Comparison of ENCODE assay signal across 8 mouse cellular contexts in genomic region chr9:70503015-70503603, GRCm38 (mm10). TPM values are rescaled to one million over a fixed set of nuclear protein-coding genes. Genes with fewer than 3 reads are reported as not detected.
A peak's percentile ranks its signal among the peaks of the same experiment; 100 is the strongest.
DNase-seq lines count a peak whose midpoint lies in the region; ATAC-seq and TF ChIP-seq lines count a peak whose summit lies in the region.

No protein-coding gene starts in this region.

- DNase-seq in 416B (ENCODE audit: low read depth) = peak; percentile 60
- peak; percentile 27 for DNase-seq in T-cell, adult 2 months (ENCODE audit: low spot score)
- peak; percentile 24 for DNase-seq in embryo, embryonic 11.5 days (ENCODE audit: low read depth, low spot score)
- peak; percentile 71 to 76 for DNase-seq in heart, adult 18-20 months
- peak; percentile 63 for DNase-seq in kidney, adult 2 months
- peak; percentile 54 to 63 for DNase-seq in lung, adult 18-20 months
- no peak for DNase-seq in neural tube, embryonic 11.5 days (ENCODE audit: low spot score)
- DNase-seq in thymus, postnatal 10 days (ENCODE audit: low spot score in 2 of 2) = peak; percentile 53 to 54

- H3K36me3 ChIP-seq in kidney, adult 2 months (ENCODE audit: control insufficient read depth, insufficient read depth, low read length) = no peaks in the 10 kb centered on the region
- no peaks in the 10 kb centered on the region for H3K36me3 ChIP-seq in neural tube, embryonic 11.5 days (ENCODE audit: control insufficient read depth, insufficient read depth, low read length)

- peak overlapping the region; percentile 98 for H3K27ac ChIP-seq in kidney, adult 2 months (ENCODE audit: insufficient read depth, low read depth, low read length)
- peak overlapping the region; percentile 98 for H3K27ac ChIP-seq in neural tube, embryonic 11.5 days (ENCODE audit: low read depth, low read length)

- H3K27me3 ChIP-seq in kidney, adult 2 months (replicated peaks; ENCODE audit: control insufficient read depth, insufficient read depth, low read length) = no peaks in the 10 kb centered on the region
- no peaks in the 10 kb centered on the region for H3K27me3 ChIP-seq in neural tube, embryonic 11.5 days (ENCODE audit: control insufficient read depth, insufficient read depth, low read length)

- peak overlapping the region; percentile 97 for H3K4me3 ChIP-seq in kidney, adult 2 months (ENCODE audit: insufficient read depth, low read depth, low read length)
- H3K4me3 ChIP-seq in neural tube, embryonic 11.5 days (ENCODE audit: low read depth, low read length) = peak overlapping the region; percentile 81

- no peak for TF ChIP-seq CTCF in kidney, adult 2 months (conservative IDR thresholded peaks at IDR 0.05; ENCODE audit: insufficient read depth, insufficient read length, low read depth, low read length)

- no peaks in the 10 kb centered on the region for H3K9me3 ChIP-seq in neural tube, embryonic 11.5 days (ENCODE audit: control insufficient read depth, low read length)

- no peak for TF ChIP-seq POLR2A in kidney, adult 2 months (IDR thresholded peaks at IDR 0.05; ENCODE audit: low read depth, low read length)

- peak overlapping the region; percentile 57 for H3K4me2 ChIP-seq in neural tube, embryonic 11.5 days (ENCODE audit: low read depth)

- H3K9ac ChIP-seq in neural tube, embryonic 11.5 days (ENCODE audit: low read length) = peak overlapping the region; percentile 93

- under 1% methylated on average over 58 of the region's 70 CpGs for WGBS in kidney, adult 2 months
- under 1% methylated on average over 37 of the region's 70 CpGs for WGBS in neural tube, embryonic 11.5 days

- H3K4me1 ChIP-seq in kidney, adult 2 months (ENCODE audit: control insufficient read depth, insufficient read depth, low read length) = peaks cover 18% of the 10 kb centered on the region; the same call in 1 of the 2 replicates
- peaks cover 6% of the 10 kb centered on the region; the same call in 1 of the 2 replicates for H3K4me1 ChIP-seq in neural tube, embryonic 11.5 days (ENCODE audit: control insufficient read depth, insufficient read depth, low read length)

- peak; percentile 92 for ATAC-seq in neural tube, embryonic 11.5 days (ENCODE audit: insufficient read depth, low FRiP score, low TSS enrichment)

RNA-seq across cellular contexts. Expression of gene Rnf111, which starts 0.4 kb away (rescaled TPM):
- total RNA-seq in heart, adult 18-20 months (2021) = 10 to 100 TPM; 20.1 to 20.2 TPM
- 29.4 and 30.6 TPM in 2 replicates for polyA plus RNA-seq in kidney, adult 2 months (2012; rRNA removed)
- 44.5 and 46.2 TPM in 2 replicates for polyA plus RNA-seq in neural tube, embryonic 11.5 days (2014; fragmentation: Nextera tagmentation; extraction: Ambion mirVana)

RNA-seq across cellular contexts. Expression of gene Sltm, which starts 39.4 kb away (rescaled TPM):
- 10 to 100 TPM; 19.4 to 20.9 TPM for total RNA-seq in heart, adult 18-20 months (2021)
- 6.5 and 8.0 TPM in 2 replicates for polyA plus RNA-seq in kidney, adult 2 months (2012; rRNA removed)
- 63.3 and 70.7 TPM in 2 replicates for polyA plus RNA-seq in neural tube, embryonic 11.5 days (2014; fragmentation: Nextera tagmentation; extraction: Ambion mirVana)
